Mouse (Mus musculus): ENCODE data around the gene Hoxa3. TPM values are rescaled to one million over a fixed set of nuclear protein-coding genes. Genes with fewer than 3 reads are reported as not detected.

The Hoxa3 gene
- polyA plus RNA-seq, 1 experiment from 2014 or later, result not detected

DNA sequence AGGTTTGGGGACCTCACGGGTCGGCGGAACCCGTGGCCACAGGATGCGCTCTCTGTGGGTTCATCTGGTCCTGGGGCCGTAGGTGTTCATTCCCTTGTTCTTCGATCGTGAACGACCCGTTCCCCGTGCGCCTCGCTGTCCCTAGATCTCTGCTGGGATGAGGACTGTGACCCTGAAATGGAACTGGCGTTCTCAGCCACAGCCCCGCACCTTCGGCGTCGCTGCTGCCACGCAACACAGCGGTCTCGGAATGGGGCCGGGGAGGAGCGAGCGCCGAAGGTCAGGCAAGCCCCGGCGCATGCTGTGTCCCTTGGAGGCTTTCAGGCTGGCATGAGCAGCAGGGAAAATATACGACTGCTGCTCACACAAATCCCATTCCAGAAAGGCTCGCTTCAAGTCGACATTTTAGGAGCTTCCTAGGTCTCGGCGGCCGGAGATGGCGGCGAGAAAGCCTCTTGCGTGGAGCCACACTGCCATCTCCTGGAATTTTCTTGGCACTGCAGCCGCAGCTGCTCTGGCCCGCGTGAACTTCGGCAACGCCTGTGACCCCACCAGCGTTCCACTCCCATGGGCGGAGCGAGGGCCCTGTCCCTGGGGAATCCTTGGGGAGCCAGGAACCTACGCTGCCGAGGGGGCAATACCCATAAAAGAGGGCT, 8.3 kb upstream of the Hoxa3 start, which contains the start of gene Hoxa7:
Gene Hoxa7 (minus strand): TSS at position 518 of the 656 bp plus-strand sequence.
- Histone ChIP-seq H3K36me3 (ENCODE audit: control insufficient read depth, insufficient read depth) (no peaks in the 10 kb centered on the region), H3K9ac (replicated peaks; ENCODE audit: low read depth, low read length) (peak within 1 kb of the TSS; percentile 52), H3K27ac (ENCODE audit: low read length) (no peak within 1 kb of the TSS), H3K27me3 (replicated peaks; ENCODE audit: control insufficient read depth, insufficient read depth, low read length) (peaks cover 93% of the 10 kb centered on the region), H3K4me3 (replicated peaks; ENCODE audit: low read length) (peak within 1 kb of the TSS; percentile 51), H3K4me1 (replicated peaks; ENCODE audit: control insufficient read depth, insufficient read depth, low read length) (peaks cover 17% of the 10 kb centered on the region), H3K9me3 (ENCODE audit: control insufficient read depth, low read length) (no peaks in the 10 kb centered on the region), H3K4me2 (ENCODE audit: low read length) (peak within 1 kb of the TSS; percentile 95)
- ATAC-seq, result peak; percentile 71
- WGBS, result 1% methylated on average over 46 of the region's 46 CpGs

DNA sequence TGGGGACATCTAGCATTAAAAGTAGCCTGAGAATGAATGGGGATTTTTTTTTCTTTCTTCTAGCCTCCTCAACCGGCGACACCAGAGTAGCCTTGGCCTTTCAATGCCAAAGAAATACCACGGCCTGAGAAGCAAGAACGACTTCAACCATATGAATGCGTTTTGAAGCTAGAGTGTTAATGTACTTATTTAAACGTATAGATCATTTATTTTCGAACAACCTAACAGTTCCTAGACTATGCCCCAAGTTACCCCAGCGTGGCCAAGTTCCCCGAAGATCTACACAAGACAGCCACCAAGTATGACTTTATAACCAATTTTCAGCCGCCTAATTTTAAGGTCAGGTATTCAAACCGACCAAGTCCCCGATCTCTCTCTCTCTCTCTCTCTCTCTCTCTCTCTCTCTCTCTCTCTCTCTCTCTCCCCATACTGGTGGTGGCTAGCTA, 7.8 kb upstream of the Hoxa3 start:
- peaks cover 17% of the 10 kb centered on the region for H3K4me1 ChIP-seq (replicated peaks; ENCODE audit: control insufficient read depth, insufficient read depth, low read length)
- H3K9me3 ChIP-seq (ENCODE audit: control insufficient read depth, low read length), result no peaks in the 10 kb centered on the region
- H3K4me2 ChIP-seq (ENCODE audit: low read length), result peak overlapping the region; percentile 95
- H3K36me3 ChIP-seq (ENCODE audit: control insufficient read depth, insufficient read depth), result no peaks in the 10 kb centered on the region
- H3K9ac ChIP-seq (replicated peaks; ENCODE audit: low read depth, low read length), result no peak overlapping the region
- H3K4me3 ChIP-seq (replicated peaks; ENCODE audit: low read length), result peak overlapping the region; percentile 51; the same call in 1 of the 2 replicates
- 5% methylated on average over 12 of the region's 12 CpGs for WGBS
- H3K27ac ChIP-seq (ENCODE audit: low read length), result no peak overlapping the region
- H3K27me3 ChIP-seq (replicated peaks; ENCODE audit: control insufficient read depth, insufficient read depth, low read length), result peaks cover 93% of the 10 kb centered on the region
- ATAC-seq, result no peak

DNA sequence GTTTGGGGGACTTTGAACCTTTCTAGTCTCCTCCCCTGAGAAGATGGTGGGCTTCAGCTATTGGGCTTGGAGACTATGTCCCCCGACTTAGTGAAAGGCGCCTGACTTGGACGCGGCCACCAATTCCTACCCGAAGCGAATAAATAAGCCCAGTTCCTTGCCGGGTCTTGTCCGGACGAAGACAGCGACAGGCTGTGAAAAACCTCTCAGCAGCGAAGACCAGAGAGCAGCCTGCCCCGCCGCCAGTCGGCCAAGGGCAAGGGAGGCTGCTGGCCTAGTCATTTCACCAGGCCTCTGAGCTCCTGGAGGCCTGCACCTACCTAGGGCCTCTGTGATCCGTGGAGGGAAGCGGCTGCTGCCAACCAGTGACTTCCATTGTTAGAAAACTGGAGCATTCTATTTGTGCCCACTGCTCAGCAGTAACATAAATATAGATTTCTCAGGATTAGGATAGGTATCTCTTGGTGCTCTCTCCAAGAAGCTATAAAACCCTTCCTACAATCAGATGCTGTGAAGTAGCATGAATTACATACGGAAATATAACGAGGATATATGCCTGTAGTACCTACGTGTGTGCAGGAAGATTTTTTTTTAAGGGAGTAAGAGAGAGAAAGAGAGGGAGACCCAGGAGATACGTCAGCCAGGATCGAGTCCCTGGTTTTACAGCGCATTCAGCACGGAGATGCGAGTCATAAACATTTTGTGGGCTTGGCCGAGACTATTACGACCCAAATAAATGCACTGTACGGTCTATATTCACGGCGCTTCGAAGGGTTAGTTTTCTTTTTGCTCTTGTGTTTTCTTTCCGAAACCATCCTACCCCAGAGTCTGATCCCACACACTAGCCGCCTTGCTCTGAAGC, 7.1 kb upstream of the Hoxa3 start:
- Histone ChIP-seq H3K36me3 (ENCODE audit: control insufficient read depth, insufficient read depth) (no peaks in the 10 kb centered on the region), H3K4me1 (replicated peaks; ENCODE audit: control insufficient read depth, insufficient read depth, low read length) (peaks cover 17% of the 10 kb centered on the region), H3K9me3 (ENCODE audit: control insufficient read depth, low read length) (no peaks in the 10 kb centered on the region), H3K4me3 (replicated peaks; ENCODE audit: low read length) (no peak overlapping the region), H3K9ac (replicated peaks; ENCODE audit: low read depth, low read length) (no peak overlapping the region), H3K4me2 (ENCODE audit: low read length) (no peak overlapping the region), H3K27ac (ENCODE audit: low read length) (no peak overlapping the region), H3K27me3 (replicated peaks; ENCODE audit: control insufficient read depth, insufficient read depth, low read length) (peaks cover 93% of the 10 kb centered on the region)
- WGBS, result 10% methylated on average over 32 of the region's 32 CpGs
- ATAC-seq, result no peak

DNA sequence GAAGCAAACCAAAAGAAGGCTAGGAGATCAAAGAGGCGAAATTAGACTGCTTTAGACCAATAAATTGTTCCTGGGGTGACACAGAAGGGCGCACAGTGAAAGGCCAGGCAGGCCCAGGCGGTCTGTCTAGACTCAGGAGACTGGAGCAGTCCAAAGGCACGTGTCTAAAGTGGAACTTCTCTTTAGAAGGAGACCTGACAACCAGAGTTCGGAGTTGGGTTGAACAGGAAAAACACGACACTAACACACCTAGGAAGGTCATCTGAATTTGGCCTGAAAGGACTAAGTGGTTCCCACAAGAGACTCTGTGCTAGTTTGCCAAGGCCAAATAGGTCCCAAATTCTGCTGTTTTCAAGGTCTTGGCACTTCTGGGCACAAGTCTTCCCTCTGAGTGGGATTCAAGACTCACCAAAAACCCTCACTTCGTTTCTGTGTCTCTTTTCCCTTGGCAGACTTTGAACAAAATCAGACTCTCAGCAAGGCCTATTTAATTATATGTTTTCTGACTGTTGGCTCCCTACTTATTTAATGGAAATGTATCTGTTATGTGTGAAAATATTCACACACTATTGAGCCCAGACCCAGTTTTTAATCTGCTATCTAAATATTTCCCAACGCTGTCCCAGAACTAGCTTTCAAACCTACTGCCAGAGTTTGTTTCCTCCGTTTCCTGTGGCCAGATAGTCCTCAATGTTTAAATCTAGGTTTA, 6.3 kb upstream of the Hoxa3 start:
- Histone ChIP-seq H3K36me3 (ENCODE audit: control insufficient read depth, insufficient read depth) (no peaks in the 10 kb centered on the region), H3K4me3 (replicated peaks; ENCODE audit: low read length) (no peak overlapping the region), H3K4me2 (ENCODE audit: low read length) (no peak overlapping the region), H3K4me1 (replicated peaks; ENCODE audit: control insufficient read depth, insufficient read depth, low read length) (peaks cover 17% of the 10 kb centered on the region), H3K9ac (replicated peaks; ENCODE audit: low read depth, low read length) (no peak overlapping the region), H3K9me3 (ENCODE audit: control insufficient read depth, low read length) (no peaks in the 10 kb centered on the region), H3K27ac (ENCODE audit: low read length) (no peak overlapping the region), H3K27me3 (replicated peaks; ENCODE audit: control insufficient read depth, insufficient read depth, low read length) (peaks cover 93% of the 10 kb centered on the region)
- WGBS, result 17% methylated on average over 9 of the region's 9 CpGs
- ATAC-seq, result no peak

DNA sequence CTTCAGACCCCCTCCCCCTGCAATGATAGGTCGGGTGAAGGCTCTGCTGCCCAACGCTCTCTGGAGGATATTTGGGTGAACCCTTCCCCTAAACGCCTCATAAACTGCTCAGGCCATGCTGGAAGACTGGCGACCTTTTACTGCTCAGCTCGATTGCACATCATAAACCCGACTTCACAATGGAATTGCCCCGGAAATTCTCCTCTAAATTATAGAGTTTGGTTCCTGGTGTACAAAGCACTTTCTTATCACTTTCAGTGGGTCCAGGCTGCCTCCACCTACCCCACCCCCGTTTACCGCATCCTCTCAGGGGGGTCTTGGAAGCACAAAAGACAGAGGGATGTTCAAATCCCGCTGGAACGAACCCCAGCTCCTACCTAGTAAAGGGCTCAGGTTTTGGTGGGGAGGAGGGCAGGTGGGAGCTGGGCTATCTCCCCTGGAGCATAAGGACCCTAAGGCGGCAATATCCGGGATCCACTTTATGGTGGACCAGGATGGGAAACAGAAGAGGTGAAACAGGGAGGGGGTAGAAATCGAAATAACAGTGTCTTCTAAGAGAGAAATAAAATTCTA, 5.6 kb upstream of the Hoxa3 start:
- 6% methylated on average over 14 of the region's 14 CpGs for whole genome bisulfite sequencing
- peaks cover 94% of the 10 kb centered on the region for H3K27me3 ChIP-seq (replicated peaks; ENCODE audit: control insufficient read depth, insufficient read depth, low read length)
- ATAC-seq, result no peak
- no peaks in the 10 kb centered on the region for H3K36me3 ChIP-seq (ENCODE audit: control insufficient read depth, insufficient read depth)
- H3K4me2 ChIP-seq (ENCODE audit: low read length), result no peak overlapping the region
- peaks cover 17% of the 10 kb centered on the region for H3K4me1 ChIP-seq (replicated peaks; ENCODE audit: control insufficient read depth, insufficient read depth, low read length)
- H3K9me3 ChIP-seq (ENCODE audit: control insufficient read depth, low read length), result no peaks in the 10 kb centered on the region
- H3K4me3 ChIP-seq (replicated peaks; ENCODE audit: low read length), result no peak overlapping the region
- no peak overlapping the region for H3K9ac ChIP-seq (replicated peaks; ENCODE audit: low read depth, low read length)
- no peak overlapping the region for H3K27ac ChIP-seq (ENCODE audit: low read length)

DNA sequence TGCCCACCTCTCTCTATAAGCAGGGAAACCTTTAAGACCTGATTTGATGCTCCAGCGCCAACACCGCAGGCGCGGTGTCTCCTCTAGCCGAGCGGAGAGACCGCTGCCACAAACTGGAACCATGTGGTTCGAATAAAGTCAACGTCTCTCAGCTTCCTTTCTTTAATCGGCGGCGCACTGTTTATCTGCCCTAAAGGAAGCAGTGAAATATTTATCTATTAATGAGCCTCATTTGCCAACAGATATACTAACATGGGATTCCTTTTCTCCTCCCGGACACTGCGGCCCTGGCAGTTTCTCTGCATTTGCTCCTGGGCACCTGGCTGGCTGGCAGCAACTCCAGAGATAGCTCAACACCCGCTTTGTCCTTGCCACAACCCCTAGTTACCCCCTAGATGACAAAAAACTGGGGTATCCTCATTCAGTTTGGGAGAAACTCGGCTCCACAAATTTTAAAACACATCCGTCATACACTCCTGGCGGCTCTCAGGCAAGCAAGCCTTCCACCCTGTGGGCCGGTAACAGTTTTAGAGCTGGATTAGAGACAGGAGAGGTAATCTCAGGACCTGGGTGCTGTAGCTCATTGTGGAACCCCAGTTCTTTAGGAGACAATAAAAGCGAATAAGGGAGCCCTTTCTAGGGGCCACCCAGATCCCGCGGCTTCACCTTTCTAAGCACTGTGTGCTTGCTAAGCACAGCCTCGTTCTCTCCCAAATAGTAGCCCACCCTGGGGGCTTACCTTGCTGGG, 4.9 kb upstream of the Hoxa3 start:
- Histone ChIP-seq H3K36me3 (ENCODE audit: control insufficient read depth, insufficient read depth) (no peaks in the 10 kb centered on the region), H3K4me1 (replicated peaks; ENCODE audit: control insufficient read depth, insufficient read depth, low read length) (peaks cover 17% of the 10 kb centered on the region), H3K27me3 (replicated peaks; ENCODE audit: control insufficient read depth, insufficient read depth, low read length) (peaks cover 94% of the 10 kb centered on the region), H3K9me3 (ENCODE audit: control insufficient read depth, low read length) (no peaks in the 10 kb centered on the region), H3K4me3 (replicated peaks; ENCODE audit: low read length) (no peak overlapping the region), H3K27ac (ENCODE audit: low read length) (no peak overlapping the region), H3K9ac (replicated peaks; ENCODE audit: low read depth, low read length) (no peak overlapping the region), H3K4me2 (ENCODE audit: low read length) (no peak overlapping the region)
- ATAC-seq, result no peak
- 4% methylated on average over 23 of the region's 23 CpGs for WGBS

DNA sequence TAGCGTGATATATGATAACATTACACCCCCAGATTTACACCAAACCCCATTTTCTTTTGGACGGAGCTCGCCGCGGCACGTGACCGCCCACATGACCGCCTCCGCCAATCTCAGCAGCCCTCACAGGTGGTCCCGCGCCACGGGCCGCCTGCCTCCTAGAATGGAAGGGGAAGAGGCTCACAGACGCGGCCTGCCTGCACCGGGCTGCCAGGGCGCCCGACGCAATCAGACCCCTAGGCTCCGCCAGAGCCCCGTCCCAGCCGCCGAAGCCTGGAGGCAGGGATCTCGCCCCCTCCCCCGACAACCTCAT, 4.3 kb upstream of the Hoxa3 start:
- ATAC-seq, result peak; percentile 41; the same call in 1 of the 2 replicates
- H3K27ac ChIP-seq (ENCODE audit: low read length), result no peak overlapping the region
- H3K4me3 ChIP-seq (replicated peaks; ENCODE audit: low read length), result peak overlapping the region; percentile 24
- H3K9me3 ChIP-seq (ENCODE audit: control insufficient read depth, low read length), result no peaks in the 10 kb centered on the region
- peaks cover 17% of the 10 kb centered on the region for H3K4me1 ChIP-seq (replicated peaks; ENCODE audit: control insufficient read depth, insufficient read depth, low read length)
- under 1% methylated on average over 25 of the region's 25 CpGs for WGBS
- H3K4me2 ChIP-seq (ENCODE audit: low read length), result peak overlapping the region; percentile 39
- no peak overlapping the region for H3K9ac ChIP-seq (replicated peaks; ENCODE audit: low read depth, low read length)
- no peaks in the 10 kb centered on the region for H3K36me3 ChIP-seq (ENCODE audit: control insufficient read depth, insufficient read depth)
- H3K27me3 ChIP-seq (replicated peaks; ENCODE audit: control insufficient read depth, insufficient read depth, low read length), result peaks cover 94% of the 10 kb centered on the region

DNA sequence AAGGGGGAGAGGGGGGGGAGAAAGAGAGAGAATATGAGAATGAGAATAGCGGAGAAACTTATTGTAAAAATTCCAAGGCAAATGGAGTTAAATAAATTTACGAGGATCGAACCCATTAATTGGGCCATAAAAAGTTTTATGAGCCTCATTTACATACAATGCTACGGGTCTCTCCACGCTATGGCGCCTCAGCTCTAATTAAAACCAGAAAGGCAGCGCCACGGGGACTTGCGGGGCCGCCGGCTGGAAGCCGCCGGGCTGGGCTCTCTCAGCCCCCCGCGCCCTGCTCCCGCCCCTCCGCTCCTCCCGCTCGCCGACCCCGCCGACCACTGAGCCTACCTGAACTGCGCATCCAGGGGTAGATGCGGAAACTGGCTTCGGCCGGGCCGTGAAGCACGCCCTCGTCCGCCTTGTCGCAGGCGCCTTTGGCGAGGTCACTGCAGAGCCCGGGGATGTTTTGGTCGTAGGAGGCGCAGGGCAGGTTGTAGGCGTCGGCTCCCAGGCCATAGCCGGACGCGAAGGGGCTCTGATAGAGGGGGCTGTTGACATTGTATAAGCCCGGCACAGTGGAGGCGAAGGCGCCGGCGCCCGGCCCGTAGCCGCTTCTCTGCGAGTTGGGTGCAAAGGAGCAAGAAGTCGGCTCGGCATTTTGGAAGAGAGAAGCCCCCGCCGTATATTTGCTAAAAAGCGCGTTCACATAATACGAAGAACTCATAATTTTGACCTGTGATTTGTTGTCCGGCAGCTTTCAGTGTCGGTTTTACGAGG, 3.7 kb upstream of the Hoxa3 start:
- Histone ChIP-seq H3K4me2 (ENCODE audit: low read length) (peak overlapping the region; percentile 39), H3K9ac (replicated peaks; ENCODE audit: low read depth, low read length) (no peak overlapping the region), H3K4me1 (replicated peaks; ENCODE audit: control insufficient read depth, insufficient read depth, low read length) (peaks cover 15% of the 10 kb centered on the region), H3K27ac (ENCODE audit: low read length) (no peak overlapping the region), H3K4me3 (replicated peaks; ENCODE audit: low read length) (peak overlapping the region; percentile 24), H3K36me3 (ENCODE audit: control insufficient read depth, insufficient read depth) (no peaks in the 10 kb centered on the region), H3K9me3 (ENCODE audit: control insufficient read depth, low read length) (no peaks in the 10 kb centered on the region), H3K27me3 (replicated peaks; ENCODE audit: control insufficient read depth, insufficient read depth, low read length) (peaks cover 94% of the 10 kb centered on the region)
- 2% methylated on average over 60 of the region's 60 CpGs for WGBS
- no peak for ATAC-seq
